Mouse (Mus musculus): ENCODE results near the gene Nsrp1. TPM values are rescaled to one million over a fixed set of nuclear protein-coding genes. Genes with fewer than 3 reads are reported as not detected.

Nsrp1 gene
- total and polyA plus RNA-seq, 3 experiments = 8.8 to 45.7 (median 17.6) TPM

- H3K4me1 ChIP-seq (ENCODE audit: control insufficient read depth in 1 of 2, insufficient read depth in 2 of 2) = peaks cover 0 to 3% of the 10 kb centered on the region in 2 experiments; a peak in 1 of 4 replicates
- TF ChIP-seq ELF1 (IDR thresholded peaks at IDR 0.05; ENCODE audit: low read depth, low read length) = no peak
- no peak for TF ChIP-seq TBP (conservative IDR thresholded peaks at IDR 0.05; ENCODE audit: low read depth, low read length)
- no peak for TF ChIP-seq SMC3 (IDR thresholded peaks at IDR 0.05; ENCODE audit: low read depth, low read length)
- TF ChIP-seq UBTF (IDR thresholded peaks at IDR 0.05; ENCODE audit: low read depth, low read length) = no peak
- no peak for TF ChIP-seq TCF12 (IDR thresholded peaks at IDR 0.05; ENCODE audit: low read depth, low read length)
- no peak for TF ChIP-seq MYC (IDR thresholded peaks at IDR 0.05; ENCODE audit: low read depth, low read length)
- no peak for TF ChIP-seq GABPA (IDR thresholded peaks at IDR 0.05; ENCODE audit: insufficient replicate concordance, low read depth, low read length)
- in situ Hi-C loops (cut with MboI; ENCODE audit: low pct_ligation_motif_present, low pct_unique_long_range_greater_than_20kb, low sequenced_read_pairs) = loop anchor here (5.0 kb wide), 1 partner anchor 97 kb away; the partner anchor contains the start of gene Slc6a4
These were observed 15.9 kb upstream of the Nsrp1 start for GRCm38 (mm10) chr11:77094136-77094535.

GRCm38 (mm10) chr11:77093208-77093607 lies 15.0 kb upstream of the Nsrp1 start:
- H3K36me3 ChIP-seq (replicated peaks in 1 of 2; ENCODE audit: control insufficient read depth in 1 of 2, insufficient read depth in 1 of 2, low read length in 1 of 2) = no peaks in the 10 kb centered on the region
- H3K4me3 ChIP-seq (replicated peaks in 1 of 3; ENCODE audit: low read depth in 2 of 3, low read length in 2 of 3, poor library complexity in 1 of 3) = no peak overlapping the region
- in situ Hi-C loops (cut with MboI; ENCODE audit: low pct_ligation_motif_present, low pct_unique_long_range_greater_than_20kb, low sequenced_read_pairs) = loop anchor here (5.0 kb wide), 1 partner anchor 96 kb away; the partner anchor contains the start of gene Slc6a4
- no peak overlapping the region for H3K27ac ChIP-seq (ENCODE audit: insufficient read depth, low read depth)
- H3K9me3 ChIP-seq (replicated peaks; ENCODE audit: low read length) = no peaks in the 10 kb centered on the region
- peak overlapping the region; percentile 96 for H3K4me2 ChIP-seq (ENCODE audit: insufficient read depth, low read depth, poor library complexity, severe bottlenecking)
- H3K9ac ChIP-seq (ENCODE audit: insufficient read depth, low read depth) = no peak overlapping the region
- DNase-seq (ENCODE audit: extremely low read depth) = peak; percentile 43
- no peaks in the 10 kb centered on the region for H3K79me2 ChIP-seq (replicated peaks; ENCODE audit: control insufficient read depth, extremely low read depth, insufficient read depth, poor library complexity, severe bottlenecking)
- dilution Hi-C loops (cut with MboI; ENCODE audit: extremely low pct_ligation_motif_present, extremely low pct_unique_long_range_greater_than_20kb, low sequenced_read_pairs) = no loop called here
- TF ChIP-seq BHLHE40 (IDR thresholded peaks at IDR 0.05; ENCODE audit: low read depth, low read length) (no peak), CTCF (conservative IDR thresholded peaks at IDR 0.05 in 1 of 2, IDR thresholded peaks at IDR 0.05 in 1 of 2; ENCODE audit: low read depth in 2 of 2, low read length in 2 of 2) (peak in 1 of 2 experiments; percentile 70; a peak in 2 of 4 replicates), MAZ (IDR thresholded peaks at IDR 0.05; ENCODE audit: low read depth, low read length) (peak; percentile 42; the same call in 1 of the 2 replicates), ZC3H11A (IDR thresholded peaks at IDR 0.05; ENCODE audit: low read depth, low read length) (no peak), RAD21 (IDR thresholded peaks at IDR 0.05; ENCODE audit: low read depth, low read length) (peak; percentile 72), SMC3 (IDR thresholded peaks at IDR 0.05; ENCODE audit: low read depth, low read length) (peak; percentile 60), NRF1 (IDR thresholded peaks at IDR 0.05; ENCODE audit: low read depth, low read length) (no peak), MEF2A (IDR thresholded peaks at IDR 0.05; ENCODE audit: borderline replicate concordance, low read depth, low read length) (no peak)
- peaks cover 0 to 3% of the 10 kb centered on the region in 2 experiments; a peak in 1 of 4 replicates for H3K4me1 ChIP-seq (ENCODE audit: control insufficient read depth in 1 of 2, insufficient read depth in 2 of 2)
- peaks cover 2% of the 10 kb centered on the region for H3K27me3 ChIP-seq (replicated peaks)

More at GRCm38 (mm10) chr11:77094136-77094535, 15.9 kb upstream of the Nsrp1 start:
- no peaks in the 10 kb centered on the region for H3K79me2 ChIP-seq (replicated peaks; ENCODE audit: control insufficient read depth, extremely low read depth, insufficient read depth, poor library complexity, severe bottlenecking)
- dilution Hi-C loops (cut with MboI; ENCODE audit: extremely low pct_ligation_motif_present, extremely low pct_unique_long_range_greater_than_20kb, low sequenced_read_pairs) = no loop called here
- H3K4me3 ChIP-seq (replicated peaks in 1 of 3; ENCODE audit: low read depth in 2 of 3, low read length in 2 of 3, poor library complexity in 1 of 3) = no peak overlapping the region
- H3K9me3 ChIP-seq (replicated peaks; ENCODE audit: low read length) = no peaks in the 10 kb centered on the region
- no peak for DNase-seq (ENCODE audit: extremely low read depth)
- H3K36me3 ChIP-seq (replicated peaks in 1 of 2; ENCODE audit: control insufficient read depth in 1 of 2, insufficient read depth in 1 of 2, low read length in 1 of 2) = no peaks in the 10 kb centered on the region
- no peak overlapping the region for H3K27ac ChIP-seq (ENCODE audit: insufficient read depth, low read depth)
- no peak overlapping the region for H3K9ac ChIP-seq (ENCODE audit: insufficient read depth, low read depth)
- no peaks in the 10 kb centered on the region for H3K27me3 ChIP-seq (replicated peaks)
- H3K4me2 ChIP-seq (ENCODE audit: insufficient read depth, low read depth, poor library complexity, severe bottlenecking) = no peak overlapping the region

Measured in CH12.LX (cell line).